Mouse (Mus musculus): ENCODE data around the gene Sgk1. TPM values are rescaled to one million over a fixed set of nuclear protein-coding genes. Genes with fewer than 3 reads are reported as not detected.

Sgk1 gene
- polyA plus RNA-seq, 1 experiment from 2014 or later: 24.5 TPM

GRCm38 (mm10) chr10:21845601-21846282 lies 36.2 kb upstream of the Sgk1 start:
- WGBS: 79% methylated on average over 10 of the region's 10 CpGs
- Histone ChIP-seq H3K4me2 (ENCODE audit: low read depth, low read length, severe bottlenecking) (no peak overlapping the region), H3K4me3 (ENCODE audit: low read depth, low read length) (no peak overlapping the region), H3K27ac (ENCODE audit: low read depth, low read length) (no peak overlapping the region), H3K9me3 (ENCODE audit: control insufficient read depth, low read length) (no peaks in the 10 kb centered on the region), H3K9ac (ENCODE audit: low read length) (no peak overlapping the region), H3K4me1 (replicated peaks; ENCODE audit: control insufficient read depth, insufficient read depth, low read length) (no peaks in the 10 kb centered on the region), H3K27me3 (ENCODE audit: control insufficient read depth, insufficient read depth, low read length) (no peaks in the 10 kb centered on the region), H3K36me3 (ENCODE audit: control insufficient read depth, insufficient read depth, low read length) (no peaks in the 10 kb centered on the region)
- no peak for DNase-seq (ENCODE audit: low spot score)
- no peak for ATAC-seq (replicated peaks; ENCODE audit: low FRiP score)

- H3K36me3 ChIP-seq (ENCODE audit: control insufficient read depth, insufficient read depth, low read length): no peaks in the 10 kb centered on the region
- ATAC-seq (replicated peaks; ENCODE audit: low FRiP score) (no peak), DNase-seq (ENCODE audit: low spot score) (no peak)
- H3K4me1 ChIP-seq (replicated peaks; ENCODE audit: control insufficient read depth, insufficient read depth, low read length): no peaks in the 10 kb centered on the region
- no peaks in the 10 kb centered on the region for H3K9me3 ChIP-seq (ENCODE audit: control insufficient read depth, low read length)
- no peak overlapping the region for H3K4me2 ChIP-seq (ENCODE audit: low read depth, low read length, severe bottlenecking)
- no peak overlapping the region for H3K27ac ChIP-seq (ENCODE audit: low read depth, low read length)
- WGBS: 91% methylated on average over 9 of the region's 9 CpGs
- H3K4me3 ChIP-seq (ENCODE audit: low read depth, low read length): no peak overlapping the region
- no peaks in the 10 kb centered on the region for H3K27me3 ChIP-seq (ENCODE audit: control insufficient read depth, insufficient read depth, low read length)
- no peak overlapping the region for H3K9ac ChIP-seq (ENCODE audit: low read length)
Measured at GRCm38 (mm10) chr10:21846366-21846765, 35.6 kb upstream of the Sgk1 start.

GRCm38 (mm10) chr10:21847026-21847820 lies 34.8 kb upstream of the Sgk1 start:
- no peak overlapping the region for H3K9ac ChIP-seq (ENCODE audit: low read length)
- ATAC-seq (replicated peaks; ENCODE audit: low FRiP score): no peak
- H3K27me3 ChIP-seq (ENCODE audit: control insufficient read depth, insufficient read depth, low read length): no peaks in the 10 kb centered on the region
- H3K4me3 ChIP-seq (ENCODE audit: low read depth, low read length): no peak overlapping the region
- no peaks in the 10 kb centered on the region for H3K9me3 ChIP-seq (ENCODE audit: control insufficient read depth, low read length)
- H3K36me3 ChIP-seq (ENCODE audit: control insufficient read depth, insufficient read depth, low read length): no peaks in the 10 kb centered on the region
- no peaks in the 10 kb centered on the region for H3K4me1 ChIP-seq (replicated peaks; ENCODE audit: control insufficient read depth, insufficient read depth, low read length)
- WGBS: 87% methylated on average over 11 of the region's 11 CpGs
- H3K4me2 ChIP-seq (ENCODE audit: low read depth, low read length, severe bottlenecking): no peak overlapping the region
- H3K27ac ChIP-seq (ENCODE audit: low read depth, low read length): no peak overlapping the region
- no peak for DNase-seq (ENCODE audit: low spot score)

GRCm38 (mm10) chr10:21847931-21848670 lies 33.9 kb upstream of the Sgk1 start:
- H3K4me3 ChIP-seq (ENCODE audit: low read depth, low read length): no peak overlapping the region
- H3K27ac ChIP-seq (ENCODE audit: low read depth, low read length): no peak overlapping the region
- no peak overlapping the region for H3K4me2 ChIP-seq (ENCODE audit: low read depth, low read length, severe bottlenecking)
- H3K9ac ChIP-seq (ENCODE audit: low read length): no peak overlapping the region
- no peaks in the 10 kb centered on the region for H3K27me3 ChIP-seq (ENCODE audit: control insufficient read depth, insufficient read depth, low read length)
- no peaks in the 10 kb centered on the region for H3K4me1 ChIP-seq (replicated peaks; ENCODE audit: control insufficient read depth, insufficient read depth, low read length)
- no peak for DNase-seq (ENCODE audit: low spot score)
- 68% methylated on average over 16 of the region's 16 CpGs for WGBS
- no peaks in the 10 kb centered on the region for H3K9me3 ChIP-seq (ENCODE audit: control insufficient read depth, low read length)
- no peak for ATAC-seq (replicated peaks; ENCODE audit: low FRiP score)
- H3K36me3 ChIP-seq (ENCODE audit: control insufficient read depth, insufficient read depth, low read length): no peaks in the 10 kb centered on the region

GRCm38 (mm10) chr10:21849251-21849650 lies 32.7 kb upstream of the Sgk1 start:
- no peaks in the 10 kb centered on the region for H3K36me3 ChIP-seq (ENCODE audit: control insufficient read depth, insufficient read depth, low read length)
- H3K9ac ChIP-seq (ENCODE audit: low read length): no peak overlapping the region
- no peak overlapping the region for H3K27ac ChIP-seq (ENCODE audit: low read depth, low read length)
- WGBS: 88% methylated on average over 8 of the region's 8 CpGs
- no peaks in the 10 kb centered on the region for H3K27me3 ChIP-seq (ENCODE audit: control insufficient read depth, insufficient read depth, low read length)
- H3K4me3 ChIP-seq (ENCODE audit: low read depth, low read length): no peak overlapping the region
- ATAC-seq (replicated peaks; ENCODE audit: low FRiP score) (no peak), DNase-seq (ENCODE audit: low spot score) (no peak)
- H3K9me3 ChIP-seq (ENCODE audit: control insufficient read depth, low read length): no peaks in the 10 kb centered on the region
- H3K4me1 ChIP-seq (replicated peaks; ENCODE audit: control insufficient read depth, insufficient read depth, low read length): no peaks in the 10 kb centered on the region
- no peak overlapping the region for H3K4me2 ChIP-seq (ENCODE audit: low read depth, low read length, severe bottlenecking)

- Histone ChIP-seq H3K4me2 (ENCODE audit: low read depth, low read length, severe bottlenecking) (no peak overlapping the region), H3K9ac (ENCODE audit: low read length) (no peak overlapping the region), H3K4me3 (ENCODE audit: low read depth, low read length) (no peak overlapping the region), H3K9me3 (ENCODE audit: control insufficient read depth, low read length) (no peaks in the 10 kb centered on the region), H3K27ac (ENCODE audit: low read depth, low read length) (no peak overlapping the region), H3K27me3 (ENCODE audit: control insufficient read depth, insufficient read depth, low read length) (no peaks in the 10 kb centered on the region), H3K36me3 (ENCODE audit: control insufficient read depth, insufficient read depth, low read length) (no peaks in the 10 kb centered on the region), H3K4me1 (replicated peaks; ENCODE audit: control insufficient read depth, insufficient read depth, low read length) (no peaks in the 10 kb centered on the region)
- DNase-seq (ENCODE audit: low spot score): no peak
- ATAC-seq (replicated peaks; ENCODE audit: low FRiP score): no peak
- WGBS: 83% methylated on average over 3 of the region's 3 CpGs
Measured at GRCm38 (mm10) chr10:21850330-21850729, 31.7 kb upstream of the Sgk1 start.

GRCm38 (mm10) chr10:21853122-21853521 lies 28.9 kb upstream of the Sgk1 start:
- DNase-seq (ENCODE audit: low spot score) (no peak), ATAC-seq (replicated peaks; ENCODE audit: low FRiP score) (no peak)
- Histone ChIP-seq H3K9me3 (ENCODE audit: control insufficient read depth, low read length) (no peaks in the 10 kb centered on the region), H3K27me3 (ENCODE audit: control insufficient read depth, insufficient read depth, low read length) (no peaks in the 10 kb centered on the region), H3K9ac (ENCODE audit: low read length) (no peak overlapping the region), H3K4me1 (replicated peaks; ENCODE audit: control insufficient read depth, insufficient read depth, low read length) (no peaks in the 10 kb centered on the region), H3K36me3 (ENCODE audit: control insufficient read depth, insufficient read depth, low read length) (no peaks in the 10 kb centered on the region), H3K4me2 (ENCODE audit: low read depth, low read length, severe bottlenecking) (no peak overlapping the region), H3K4me3 (ENCODE audit: low read depth, low read length) (no peak overlapping the region), H3K27ac (ENCODE audit: low read depth, low read length) (no peak overlapping the region)
- WGBS: 88% methylated on average over 6 of the region's 6 CpGs

- Histone ChIP-seq H3K36me3 (ENCODE audit: control insufficient read depth, insufficient read depth, low read length) (no peaks in the 10 kb centered on the region), H3K4me2 (ENCODE audit: low read depth, low read length, severe bottlenecking) (no peak overlapping the region), H3K9ac (ENCODE audit: low read length) (no peak overlapping the region), H3K27me3 (ENCODE audit: control insufficient read depth, insufficient read depth, low read length) (no peaks in the 10 kb centered on the region), H3K9me3 (ENCODE audit: control insufficient read depth, low read length) (no peaks in the 10 kb centered on the region), H3K4me1 (replicated peaks; ENCODE audit: control insufficient read depth, insufficient read depth, low read length) (no peaks in the 10 kb centered on the region), H3K27ac (ENCODE audit: low read depth, low read length) (no peak overlapping the region), H3K4me3 (ENCODE audit: low read depth, low read length) (no peak overlapping the region)
- DNase-seq (ENCODE audit: low spot score) (no peak), ATAC-seq (replicated peaks; ENCODE audit: low FRiP score) (no peak)
- 90% methylated on average over 14 of the region's 14 CpGs for WGBS
Measured at GRCm38 (mm10) chr10:21853566-21854328, 28.2 kb upstream of the Sgk1 start.

Measured in forebrain, embryonic 11.5 days (tissue).